Mouse (Mus musculus): ENCODE measurements at regions not wholly inside any gene's neighbourhood (a gene's known extent, or its start where the extent isn't known, plus 50 kb on each side); places are given as distances from the start of the nearest gene placed in this dataset.

DNA sequence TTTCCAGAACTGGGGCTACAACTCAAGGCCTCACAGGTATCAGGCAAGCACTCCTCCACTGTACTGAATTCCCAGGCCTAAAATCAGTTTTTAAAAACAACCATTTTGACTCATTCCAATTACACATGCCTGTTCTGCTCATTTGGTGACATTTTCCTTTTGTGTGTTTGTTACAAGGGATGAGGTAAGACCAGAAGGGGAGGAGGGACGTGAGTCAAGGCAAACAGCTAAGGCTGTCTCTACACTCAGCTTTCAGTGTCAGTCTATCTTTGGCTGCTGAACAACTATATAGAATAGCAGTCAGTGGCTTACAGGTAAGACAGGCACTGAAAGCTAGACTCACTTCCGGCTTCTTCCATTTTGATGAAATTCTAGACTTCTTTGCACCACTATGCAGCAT, 289.3 kb upstream of the Pkdcc start:
- Histone ChIP-seq H3K36me3 (no peaks in the 10 kb centered on the region), H3K4me2 (no peak overlapping the region), H3K27me3 (no peaks in the 10 kb centered on the region), H3K4me1 (no peaks in the 10 kb centered on the region), H3K27ac (no peak overlapping the region), H3K9ac (no peak overlapping the region), H3K4me3 (no peak overlapping the region), H3K9me3 (no peaks in the 10 kb centered on the region)
- ATAC-seq (ENCODE audit: borderline replicate concordance, extremely low read depth, low FRiP score, low TSS enrichment) = no peak
- 70% methylated on average over 2 of the region's 2 CpGs for WGBS

DNA sequence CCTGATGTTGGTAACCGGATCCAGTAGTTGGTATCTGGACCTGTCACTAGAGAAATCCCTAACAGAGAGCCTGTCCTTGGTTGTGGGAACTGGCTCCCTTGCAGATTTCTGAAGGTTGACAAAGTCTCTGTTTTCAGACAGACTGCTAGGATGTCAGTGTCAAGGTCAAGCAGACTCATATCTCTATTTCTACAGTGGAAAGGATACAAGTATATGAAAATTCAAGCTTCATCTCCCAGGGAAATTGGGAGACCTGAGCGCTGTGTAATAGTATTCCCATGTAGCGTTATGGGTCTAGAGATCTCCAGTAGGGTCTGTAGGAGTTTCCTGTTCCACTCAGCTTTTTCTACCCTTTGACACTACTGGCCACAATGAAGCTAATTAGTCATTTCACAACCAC, 287.4 kb upstream of the Pkdcc start:
- WGBS = 77% methylated on average over 3 of the region's 3 CpGs
- H3K4me3 ChIP-seq = no peak overlapping the region

DNA sequence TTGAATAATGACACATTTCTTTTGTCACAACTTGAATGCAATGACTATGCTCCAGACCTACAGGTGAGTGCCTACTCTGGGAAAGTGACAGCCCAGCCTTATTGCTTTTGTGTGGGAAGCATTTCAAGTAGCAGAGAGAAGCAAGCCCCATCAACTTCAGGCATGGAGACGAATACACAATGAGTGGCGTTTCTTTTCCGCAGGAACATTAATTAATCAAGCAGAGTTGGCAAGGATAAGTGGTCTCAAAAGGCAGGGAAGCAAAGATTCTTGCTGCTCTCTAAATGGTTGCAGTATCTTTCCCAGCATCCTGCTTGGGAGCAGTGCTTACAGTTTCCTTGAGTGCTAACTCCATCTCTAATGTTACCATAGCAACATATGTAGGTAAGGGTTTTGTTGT, 285.6 kb upstream of the Pkdcc start:
- ATAC-seq (ENCODE audit: borderline replicate concordance, extremely low read depth, low FRiP score, low TSS enrichment) = no peak
- no peak overlapping the region for H3K9ac ChIP-seq

More for the DNA sequence above, 287.4 kb upstream of the Pkdcc start:
- no peaks in the 10 kb centered on the region for H3K4me1 ChIP-seq
- H3K27ac ChIP-seq = no peak overlapping the region
- H3K9ac ChIP-seq = no peak overlapping the region
- H3K9me3 ChIP-seq = no peaks in the 10 kb centered on the region
- no peak for ATAC-seq (ENCODE audit: borderline replicate concordance, extremely low read depth, low FRiP score, low TSS enrichment)
- H3K4me2 ChIP-seq = no peak overlapping the region
- no peaks in the 10 kb centered on the region for H3K36me3 ChIP-seq
- H3K27me3 ChIP-seq = no peaks in the 10 kb centered on the region

DNA sequence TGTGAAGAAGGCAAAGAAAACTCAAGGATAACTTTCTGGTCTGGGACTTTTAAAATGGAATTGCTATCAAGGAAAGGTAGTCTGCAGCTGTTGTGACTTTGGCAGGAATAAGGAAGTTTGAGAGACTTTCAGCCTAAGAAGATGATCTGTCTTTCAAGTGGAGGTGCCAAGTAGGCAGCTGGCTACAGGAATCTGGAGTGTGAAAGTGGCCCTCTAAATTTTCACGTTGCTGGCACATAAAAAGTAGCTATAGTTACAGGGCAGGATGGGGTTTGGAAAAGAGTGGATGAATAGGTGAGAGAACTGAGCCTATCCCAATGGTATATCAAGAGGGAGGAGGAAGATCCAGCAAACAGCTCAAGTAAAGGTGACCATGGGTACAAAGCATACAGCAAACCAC, 284.4 kb upstream of the Pkdcc start:
- Histone ChIP-seq H3K4me1 (no peaks in the 10 kb centered on the region), H3K4me3 (no peak overlapping the region), H3K9ac (no peak overlapping the region), H3K4me2 (no peak overlapping the region), H3K36me3 (no peaks in the 10 kb centered on the region), H3K27me3 (no peaks in the 10 kb centered on the region), H3K9me3 (no peaks in the 10 kb centered on the region), H3K27ac (no peak overlapping the region)
- 32% methylated on average over 1 of the region's 1 CpGs for WGBS
- no peak for ATAC-seq (ENCODE audit: borderline replicate concordance, extremely low read depth, low FRiP score, low TSS enrichment)

More for the DNA sequence above, 285.6 kb upstream of the Pkdcc start:
- no peaks in the 10 kb centered on the region for H3K27me3 ChIP-seq
- 37% methylated on average over 3 of the region's 3 CpGs for WGBS
- H3K4me1 ChIP-seq = no peaks in the 10 kb centered on the region
- H3K4me3 ChIP-seq = no peak overlapping the region
- no peaks in the 10 kb centered on the region for H3K36me3 ChIP-seq
- no peak overlapping the region for H3K4me2 ChIP-seq
- no peak overlapping the region for H3K27ac ChIP-seq
- H3K9me3 ChIP-seq = no peaks in the 10 kb centered on the region

DNA sequence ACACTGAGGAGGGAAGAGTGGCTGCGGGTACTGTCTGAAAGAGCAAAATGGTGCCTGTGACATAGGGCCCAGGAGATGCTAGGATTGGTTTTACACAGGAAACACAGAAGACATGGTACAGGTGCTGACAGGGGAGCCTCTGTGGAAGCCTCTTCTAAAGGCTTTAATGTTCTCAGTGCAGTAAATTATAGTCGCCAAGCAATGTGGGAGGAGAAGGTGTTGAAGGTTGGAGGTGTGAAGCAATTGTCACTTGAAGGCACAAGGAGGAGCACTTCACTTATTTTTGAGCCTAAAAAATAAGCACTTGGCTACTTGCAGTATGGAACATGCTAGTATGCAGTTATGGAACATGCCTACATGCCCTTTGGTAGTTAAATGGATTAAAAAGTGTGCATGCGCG, 283.6 kb upstream of the Pkdcc start:
- 84% methylated on average over 4 of the region's 4 CpGs for WGBS

DNA sequence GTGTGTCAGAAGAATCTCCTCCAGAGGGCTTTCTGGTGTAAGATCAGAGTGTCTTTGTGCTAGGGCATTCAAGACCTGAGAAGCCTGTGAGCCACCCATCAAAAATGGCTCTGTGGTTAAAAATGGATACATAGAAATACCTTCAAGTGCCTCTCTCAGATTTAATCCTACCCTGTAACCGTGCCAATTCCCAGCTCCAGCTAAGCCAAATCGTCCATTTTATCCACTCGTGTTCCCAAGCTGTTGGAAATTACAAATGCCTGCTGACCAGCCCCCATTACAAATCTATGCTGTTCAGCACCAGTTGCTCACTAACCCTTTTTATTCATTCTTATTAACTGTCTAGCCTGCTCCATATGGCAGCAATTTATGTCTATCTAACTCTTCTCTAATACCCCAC, 278.3 kb upstream of the Pkdcc start:
- no peak overlapping the region for H3K9ac ChIP-seq
- no peaks in the 10 kb centered on the region for H3K9me3 ChIP-seq
- H3K4me1 ChIP-seq = no peaks in the 10 kb centered on the region
- ATAC-seq (ENCODE audit: borderline replicate concordance, extremely low read depth, low FRiP score, low TSS enrichment) = no peak
- 46% methylated on average over 3 of the region's 3 CpGs for WGBS
- no peak overlapping the region for H3K4me2 ChIP-seq
- H3K36me3 ChIP-seq = no peaks in the 10 kb centered on the region
- no peak overlapping the region for H3K4me3 ChIP-seq
- no peak overlapping the region for H3K27ac ChIP-seq
- no peaks in the 10 kb centered on the region for H3K27me3 ChIP-seq

More for the DNA sequence above, 283.6 kb upstream of the Pkdcc start:
- Histone ChIP-seq H3K4me3 (no peak overlapping the region), H3K9me3 (no peaks in the 10 kb centered on the region), H3K36me3 (no peaks in the 10 kb centered on the region), H3K27ac (no peak overlapping the region), H3K27me3 (no peaks in the 10 kb centered on the region), H3K4me1 (no peaks in the 10 kb centered on the region), H3K9ac (no peak overlapping the region), H3K4me2 (no peak overlapping the region)
- ATAC-seq (ENCODE audit: borderline replicate concordance, extremely low read depth, low FRiP score, low TSS enrichment) = no peak

DNA sequence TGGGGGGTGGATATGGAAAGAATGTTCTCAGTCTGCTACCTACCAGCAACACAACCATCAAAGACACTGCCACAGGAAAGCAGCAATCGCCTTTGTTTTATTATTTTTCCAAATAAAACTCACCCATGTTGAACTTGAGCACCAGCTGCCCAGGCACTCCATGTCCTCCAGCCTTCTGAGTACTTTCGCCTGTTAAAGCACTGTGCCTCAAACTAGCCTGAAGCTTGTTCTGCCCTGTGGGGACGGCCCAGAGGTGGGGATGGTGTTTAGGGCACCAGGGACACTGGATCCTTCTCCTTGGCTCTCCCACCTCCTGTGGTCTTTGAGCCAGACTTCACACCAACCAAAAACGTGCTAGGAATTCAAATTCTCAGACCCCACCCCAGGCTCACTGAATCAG, 269.0 kb upstream of the Pkdcc start:
- no peaks in the 10 kb centered on the region for H3K36me3 ChIP-seq
- H3K4me3 ChIP-seq = no peak overlapping the region
- no peak for ATAC-seq (ENCODE audit: borderline replicate concordance, extremely low read depth, low FRiP score, low TSS enrichment)
- 52% methylated on average over 4 of the region's 4 CpGs for WGBS
- no peak overlapping the region for H3K27ac ChIP-seq
- H3K4me2 ChIP-seq = no peak overlapping the region
- H3K9me3 ChIP-seq = no peaks in the 10 kb centered on the region
- H3K4me1 ChIP-seq = no peaks in the 10 kb centered on the region
- H3K9ac ChIP-seq = no peak overlapping the region
- H3K27me3 ChIP-seq = no peaks in the 10 kb centered on the region

DNA sequence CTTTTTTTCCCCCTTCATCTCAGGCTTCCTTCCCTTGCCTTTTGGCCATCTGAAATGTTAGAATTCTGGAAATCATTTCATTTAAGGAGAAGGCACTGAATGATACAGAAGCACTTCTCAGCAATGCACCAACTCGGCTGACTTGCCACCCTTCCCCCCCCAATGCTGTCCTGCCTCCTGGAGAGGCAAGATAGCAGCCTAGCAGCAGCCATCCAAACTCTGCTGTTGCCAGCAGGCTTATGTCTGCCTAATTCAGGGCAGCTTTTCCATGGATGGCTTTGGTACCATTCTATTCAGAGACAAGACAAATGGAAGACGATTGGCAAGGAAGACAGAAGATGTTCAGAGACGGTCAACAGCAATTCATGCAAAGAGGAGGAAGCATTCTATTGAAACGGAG, 265.3 kb upstream of the Pkdcc start:
- no peak overlapping the region for H3K9ac ChIP-seq
- H3K27ac ChIP-seq = no peak overlapping the region
- no peak overlapping the region for H3K4me3 ChIP-seq
- H3K4me2 ChIP-seq = no peak overlapping the region
- no peaks in the 10 kb centered on the region for H3K36me3 ChIP-seq
- no peak for ATAC-seq (ENCODE audit: borderline replicate concordance, extremely low read depth, low FRiP score, low TSS enrichment)
- H3K4me1 ChIP-seq = no peaks in the 10 kb centered on the region
- 68% methylated on average over 4 of the region's 4 CpGs for WGBS
- H3K27me3 ChIP-seq = no peaks in the 10 kb centered on the region
- H3K9me3 ChIP-seq = no peaks in the 10 kb centered on the region

DNA sequence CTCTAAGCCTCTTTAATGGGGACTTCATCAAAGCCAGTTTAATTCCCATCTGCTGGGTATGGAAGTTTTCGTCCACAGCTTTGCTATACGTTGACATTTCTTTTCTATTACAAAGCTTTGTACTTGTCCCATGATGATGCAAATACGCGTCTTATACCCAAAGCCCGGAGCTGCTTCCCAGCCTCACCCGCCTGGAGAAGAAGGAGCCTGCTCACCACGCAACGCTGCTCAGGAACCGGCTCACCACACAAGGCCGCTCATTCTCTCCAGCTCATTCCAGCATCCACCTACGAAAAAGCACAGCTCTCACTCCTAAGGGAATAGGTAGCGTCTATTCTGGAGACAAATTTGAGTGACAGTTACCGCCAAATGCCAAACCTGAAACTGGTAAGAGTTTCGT, 264.8 kb upstream of the Pkdcc start:
- Histone ChIP-seq H3K4me1 (no peaks in the 10 kb centered on the region), H3K9ac (no peak overlapping the region), H3K36me3 (no peaks in the 10 kb centered on the region), H3K9me3 (no peaks in the 10 kb centered on the region), H3K4me2 (no peak overlapping the region), H3K4me3 (no peak overlapping the region), H3K27me3 (no peaks in the 10 kb centered on the region), H3K27ac (no peak overlapping the region)
- 87% methylated on average over 14 of the region's 14 CpGs for WGBS
- ATAC-seq (ENCODE audit: borderline replicate concordance, extremely low read depth, low FRiP score, low TSS enrichment) = no peak

DNA sequence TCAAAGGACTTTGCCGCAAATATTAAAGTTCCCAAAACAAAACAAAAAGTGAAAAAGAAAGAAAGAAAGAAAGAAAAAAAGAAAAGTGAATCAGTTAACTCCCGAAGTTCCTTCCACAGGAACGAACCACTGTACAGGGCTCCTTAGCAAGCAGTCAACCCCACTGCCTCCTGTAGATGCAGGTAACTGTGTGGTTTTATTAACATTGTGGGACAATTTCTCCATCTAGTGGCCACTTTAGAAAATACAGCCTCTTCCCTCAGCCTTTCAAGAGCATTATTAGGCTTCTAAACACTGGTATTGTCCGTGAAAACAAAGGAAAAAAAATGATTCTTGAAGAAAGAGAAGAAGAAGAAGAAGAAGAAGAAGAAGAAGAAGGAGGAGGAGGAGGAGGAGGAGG, 257.7 kb upstream of the Pkdcc start:
- H3K9ac ChIP-seq = no peak overlapping the region
- H3K36me3 ChIP-seq = no peaks in the 10 kb centered on the region
- no peak overlapping the region for H3K4me2 ChIP-seq
- no peaks in the 10 kb centered on the region; the same call in 1 of the 2 replicates for H3K27me3 ChIP-seq
- H3K27ac ChIP-seq = no peak overlapping the region
- 40% methylated on average over 4 of the region's 4 CpGs for WGBS
- no peak overlapping the region for H3K4me3 ChIP-seq
- no peaks in the 10 kb centered on the region for H3K4me1 ChIP-seq
- no peak for ATAC-seq (ENCODE audit: borderline replicate concordance, extremely low read depth, low FRiP score, low TSS enrichment)
- H3K9me3 ChIP-seq = no peaks in the 10 kb centered on the region

DNA sequence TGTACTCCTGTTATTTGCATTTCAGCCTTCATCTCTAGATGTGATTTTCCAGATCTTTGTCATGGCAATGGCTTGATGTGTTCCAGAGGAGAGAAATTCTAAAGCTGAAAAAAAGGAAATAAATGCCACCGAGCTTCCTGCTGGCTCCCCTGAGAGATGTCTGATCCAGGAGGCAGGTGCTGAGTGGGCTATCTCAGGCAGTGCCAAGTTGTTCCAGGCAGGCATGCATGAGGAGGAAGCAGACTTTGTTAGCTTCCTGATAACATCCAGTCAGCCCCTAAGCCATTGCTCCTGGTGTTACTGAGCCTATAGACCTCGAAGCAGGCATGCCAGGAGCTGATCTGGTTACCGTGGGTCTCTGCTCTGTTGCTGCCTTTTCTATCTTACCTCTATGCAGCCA, 251.7 kb upstream of the Pkdcc start:
- Histone ChIP-seq H3K4me1 (no peaks in the 10 kb centered on the region), H3K4me2 (no peak overlapping the region), H3K27ac (no peak overlapping the region), H3K9me3 (no peaks in the 10 kb centered on the region), H3K4me3 (no peak overlapping the region), H3K9ac (no peak overlapping the region), H3K36me3 (no peaks in the 10 kb centered on the region), H3K27me3 (no peaks in the 10 kb centered on the region; the same call in 1 of the 2 replicates)
- no peak for ATAC-seq (ENCODE audit: borderline replicate concordance, extremely low read depth, low FRiP score, low TSS enrichment)
- 63% methylated on average over 3 of the region's 3 CpGs for WGBS

DNA sequence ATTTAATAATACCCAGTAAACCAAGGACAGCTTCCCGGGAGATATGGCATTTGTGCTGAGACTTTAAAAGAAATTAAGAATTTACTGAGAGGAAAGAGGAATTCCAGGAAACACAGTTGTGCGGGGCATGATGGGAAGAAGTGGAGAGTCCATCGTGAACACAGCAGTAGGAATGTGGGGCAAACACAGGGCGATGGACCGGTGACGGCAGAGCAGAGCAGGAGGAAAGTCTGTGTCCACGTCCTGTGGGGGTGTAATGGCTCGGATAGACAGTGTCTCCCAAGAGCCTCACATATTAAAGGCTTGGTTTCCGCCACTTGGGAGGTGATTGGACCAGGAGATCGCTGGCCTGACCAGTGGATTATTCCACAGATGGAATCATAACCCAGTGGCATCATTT, 215.4 kb upstream of the Pkdcc start:
- no peak for ATAC-seq (ENCODE audit: borderline replicate concordance, extremely low read depth, low FRiP score, low TSS enrichment)

DNA sequence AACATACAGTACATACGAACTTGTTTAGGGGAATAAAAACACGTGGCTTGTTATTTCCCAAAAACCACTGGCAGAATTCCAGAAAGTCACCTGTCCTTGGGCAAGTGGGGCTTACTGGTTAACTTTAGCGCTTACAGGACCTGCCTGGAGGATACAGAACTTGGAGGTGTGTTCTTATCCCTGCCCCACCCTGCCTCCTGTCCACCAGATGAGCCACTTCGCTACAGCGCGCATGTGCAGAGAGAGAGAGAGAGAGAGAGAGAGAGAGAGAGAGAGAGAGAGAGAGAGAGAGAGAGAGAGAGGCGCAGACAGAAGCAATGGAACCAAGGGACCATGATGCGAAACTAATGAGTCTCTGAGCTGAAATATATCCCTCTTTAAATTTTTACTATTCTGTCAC, 214.7 kb upstream of the Pkdcc start:
- no peaks in the 10 kb centered on the region for H3K4me1 ChIP-seq
- H3K4me3 ChIP-seq = no peak overlapping the region
- H3K4me2 ChIP-seq = no peak overlapping the region
- no peak overlapping the region for H3K27ac ChIP-seq
- no peaks in the 10 kb centered on the region for H3K36me3 ChIP-seq
- no peak overlapping the region for H3K9ac ChIP-seq
- no peak for ATAC-seq (ENCODE audit: borderline replicate concordance, extremely low read depth, low FRiP score, low TSS enrichment)
- WGBS = 66% methylated on average over 8 of the region's 8 CpGs
- no peaks in the 10 kb centered on the region for H3K9me3 ChIP-seq
- H3K27me3 ChIP-seq = no peaks in the 10 kb centered on the region

More for the DNA sequence above, 215.4 kb upstream of the Pkdcc start:
- Histone ChIP-seq H3K9me3 (no peaks in the 10 kb centered on the region), H3K27me3 (no peaks in the 10 kb centered on the region), H3K4me1 (no peaks in the 10 kb centered on the region), H3K9ac (no peak overlapping the region), H3K4me3 (no peak overlapping the region), H3K27ac (no peak overlapping the region), H3K36me3 (no peaks in the 10 kb centered on the region), H3K4me2 (no peak overlapping the region)
- 50% methylated on average over 10 of the region's 10 CpGs for WGBS

Data from lung, embryonic 15.5 days (tissue).